Mouse (Mus musculus) common myeloid progenitor, adult 5-6 weeks (primary cell): ENCODE measurements at regions not wholly inside any gene's neighbourhood (a gene's known extent, or its start where the extent isn't known, plus 50 kb on each side); places are given as distances from the start of the nearest gene placed in this dataset.

Experiments used
- ATAC-seq: replicated peaks from 2 replicates; pipeline ENCODE4 v1.8.0; 2016; ENCODE audit warnings: low read depth, mild to moderate bottlenecking, moderate TSS enrichment, inconsistent platforms; ENCODE audit not compliant: poor library complexity, severe bottlenecking

DNA sequence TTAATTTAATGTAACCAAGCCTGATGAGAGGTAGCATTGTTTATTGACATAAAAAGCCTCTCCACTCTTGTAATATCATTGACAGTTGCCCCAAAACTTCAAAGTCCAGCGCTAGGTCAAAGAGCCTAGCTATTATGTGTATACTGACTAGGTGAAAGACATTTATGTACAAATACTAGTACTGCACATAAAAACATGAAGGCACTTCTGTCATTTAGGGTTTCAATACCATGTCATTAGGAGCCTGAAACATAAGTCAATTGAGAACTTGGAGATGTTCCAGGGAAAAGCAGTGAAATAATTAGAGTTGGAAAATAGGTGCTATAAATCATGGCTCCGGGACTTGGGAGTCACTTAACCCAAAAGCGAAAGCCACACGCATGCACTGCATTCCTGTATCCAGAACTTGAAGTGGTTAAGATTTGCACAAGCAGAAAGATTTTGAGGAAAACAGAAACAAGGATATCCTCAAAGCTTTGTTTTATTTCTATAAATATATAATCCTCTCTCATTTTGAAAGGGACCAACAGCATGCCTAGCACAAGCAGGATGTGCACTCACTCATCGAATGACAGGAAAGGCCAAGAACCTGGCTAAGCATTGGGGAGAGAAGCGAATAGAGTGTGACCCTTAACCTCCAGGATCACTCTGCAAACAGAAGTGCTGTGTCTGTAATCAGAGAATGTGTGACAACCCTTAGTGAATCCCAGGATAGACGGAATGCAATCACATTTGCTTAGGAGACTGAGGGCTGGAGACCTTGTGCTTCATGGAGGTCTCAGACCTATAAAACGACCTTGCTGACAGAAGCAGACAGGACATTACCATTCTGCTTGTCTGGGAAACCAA lies 176.3 kb upstream of the Crim1 start:
- no peak for ATAC-seq

DNA sequence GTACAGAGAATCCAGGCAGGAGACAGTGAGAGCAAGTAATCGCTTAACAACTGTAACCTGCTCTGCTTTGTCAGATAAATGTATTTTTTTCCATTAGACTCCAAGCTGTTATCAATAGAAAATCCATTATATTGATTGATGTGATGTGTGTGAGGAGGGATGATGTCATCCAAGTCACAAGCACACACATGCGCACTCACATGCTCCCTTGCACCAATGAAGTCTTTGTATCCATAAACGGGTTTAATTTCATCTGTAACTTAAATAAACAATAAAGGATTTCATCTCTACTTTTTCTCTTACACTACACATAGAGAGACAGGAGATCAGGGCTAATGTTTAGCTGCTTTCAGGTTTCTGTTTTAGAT lies 175.7 kb upstream of the Crim1 start:
- no peak for ATAC-seq

DNA sequence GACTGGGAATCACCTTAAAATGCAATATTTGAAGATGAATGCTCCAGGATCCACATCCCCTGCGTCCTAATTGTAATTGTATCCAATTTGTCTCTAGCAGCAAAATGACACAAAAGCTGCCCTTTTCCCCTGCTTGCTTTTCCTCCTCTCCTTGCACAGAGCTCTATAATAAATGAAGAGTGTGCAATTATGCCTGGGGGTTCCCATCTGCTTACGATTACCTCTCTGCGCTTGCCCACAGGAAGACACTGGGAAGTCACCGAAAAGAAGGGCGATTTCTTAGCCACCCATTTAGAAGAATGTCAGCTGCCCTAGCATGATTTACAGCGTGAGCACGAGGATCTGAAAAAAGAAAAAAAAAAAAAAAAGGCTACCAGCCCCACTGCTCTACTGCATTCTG lies 174.8 kb upstream of the Crim1 start:
- no peak for ATAC-seq

DNA sequence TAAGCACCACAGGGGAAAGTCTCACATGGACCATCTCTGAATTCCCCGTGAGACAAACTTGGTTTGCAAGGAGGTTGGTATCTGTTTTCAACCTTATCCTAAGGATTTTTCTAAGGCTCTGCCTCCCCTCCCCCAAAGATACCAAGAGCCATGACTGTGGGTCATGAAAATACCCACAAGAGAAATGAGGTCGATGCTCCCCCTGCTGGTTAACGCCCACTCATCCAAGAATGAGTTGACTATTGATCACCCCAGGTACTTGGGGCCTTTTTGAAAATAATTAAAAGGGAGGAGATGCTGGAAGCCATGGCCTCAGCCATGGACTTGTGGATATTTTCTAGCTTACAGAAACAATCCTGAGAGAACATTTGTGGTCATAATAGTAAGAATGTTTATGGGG lies 164.4 kb upstream of the Crim1 start:
- no peak for ATAC-seq

DNA sequence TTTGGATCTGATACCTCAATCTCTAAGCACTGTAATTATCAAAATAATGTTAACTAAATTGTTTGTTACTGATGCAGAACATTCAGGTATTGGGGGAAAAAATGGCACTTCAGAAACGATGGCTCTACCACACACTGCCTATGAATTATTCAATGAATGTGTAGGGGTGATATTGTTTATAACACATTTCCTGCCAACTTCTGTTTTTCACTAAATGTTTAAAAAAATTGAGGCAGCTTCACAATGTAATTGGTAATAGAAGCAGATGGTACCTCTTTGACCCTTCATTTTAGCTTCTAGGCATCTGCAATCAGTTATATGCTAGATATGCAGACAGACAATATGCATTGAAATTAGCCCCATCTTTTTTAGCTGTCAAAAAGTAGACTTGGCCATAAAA lies 159.7 kb upstream of the Crim1 start:
- ATAC-seq = no peak

DNA sequence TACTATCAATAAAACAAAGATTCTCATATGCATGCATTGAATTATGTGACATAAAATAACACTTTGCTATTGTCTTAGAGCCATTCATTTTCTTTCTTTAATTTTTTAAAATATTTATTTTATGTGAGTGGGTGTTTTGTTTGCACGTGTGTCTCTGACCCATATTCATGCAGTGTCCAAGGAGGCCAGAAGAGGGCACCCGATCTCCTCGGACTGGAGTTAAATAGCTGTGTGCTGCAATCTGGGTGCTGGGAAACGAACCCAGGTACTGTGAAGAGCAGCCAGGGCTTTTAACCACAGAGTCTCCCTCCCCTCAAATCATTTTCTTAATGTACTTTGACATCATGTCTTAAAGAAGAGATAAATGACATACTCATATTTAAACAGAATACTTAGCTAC lies 158.8 kb upstream of the Crim1 start:
- no peak for ATAC-seq

DNA sequence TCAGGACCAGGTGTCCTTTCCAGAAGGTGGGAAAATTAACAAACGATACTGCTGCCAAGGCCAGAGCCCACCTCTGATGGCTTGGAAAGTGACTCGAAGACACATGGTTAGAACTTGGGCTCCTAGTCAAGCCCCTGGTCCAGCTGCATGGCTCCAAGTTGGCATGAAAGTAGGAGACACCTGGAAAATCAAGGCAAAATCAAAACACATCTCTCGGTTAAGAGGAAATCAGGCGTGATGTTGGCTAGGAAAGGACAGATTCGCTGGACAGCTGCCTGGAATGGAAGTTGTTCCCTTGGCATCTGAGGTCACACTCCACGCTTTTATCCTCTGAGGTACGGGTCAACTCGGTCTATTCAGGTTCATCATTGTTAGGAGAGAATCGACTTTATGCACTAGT lies 150.3 kb upstream of the Crim1 start:
- no peak for ATAC-seq

DNA sequence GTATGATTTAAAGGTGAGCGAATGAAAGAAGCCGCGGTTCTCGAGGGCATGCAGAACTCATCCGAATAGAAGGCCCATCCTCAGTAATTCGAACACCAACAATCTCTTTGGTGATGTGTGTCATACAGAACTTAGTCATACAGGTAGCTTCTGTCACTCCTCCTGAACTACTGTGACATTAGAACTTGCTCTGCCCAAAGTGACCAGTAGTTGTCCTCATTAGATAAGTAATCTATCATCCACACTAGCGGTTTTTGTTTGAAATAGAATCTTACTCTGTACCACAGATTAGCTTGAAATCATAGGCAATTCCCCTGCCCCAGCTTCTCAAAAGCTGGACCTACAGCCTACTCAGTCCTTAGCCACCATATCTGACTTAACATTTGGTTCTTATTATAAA lies 149.8 kb upstream of the Crim1 start:
- peak; percentile 65 for ATAC-seq

DNA sequence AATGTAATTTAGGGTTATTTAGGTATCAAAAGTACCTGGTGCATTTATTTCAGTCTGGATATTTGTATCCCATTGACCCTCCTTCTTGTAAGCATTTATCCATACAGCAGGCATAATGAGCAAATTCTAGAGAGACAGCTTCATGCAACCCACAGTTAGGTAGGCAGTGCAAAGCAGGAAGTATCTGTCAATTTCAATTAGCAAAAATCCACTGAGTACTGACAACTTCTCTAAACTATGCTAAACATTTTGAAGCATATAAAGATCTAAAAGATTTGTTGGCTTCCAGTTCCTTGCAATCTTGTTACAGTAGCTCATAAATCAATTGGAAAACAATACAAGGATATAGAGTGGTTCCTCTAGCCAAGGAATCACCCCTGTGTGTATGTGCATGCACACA lies 124.2 kb upstream of the Crim1 start:
- 0 out of 2 replicates have a peak, but pooled peaks have one; percentile 25 for ATAC-seq

DNA sequence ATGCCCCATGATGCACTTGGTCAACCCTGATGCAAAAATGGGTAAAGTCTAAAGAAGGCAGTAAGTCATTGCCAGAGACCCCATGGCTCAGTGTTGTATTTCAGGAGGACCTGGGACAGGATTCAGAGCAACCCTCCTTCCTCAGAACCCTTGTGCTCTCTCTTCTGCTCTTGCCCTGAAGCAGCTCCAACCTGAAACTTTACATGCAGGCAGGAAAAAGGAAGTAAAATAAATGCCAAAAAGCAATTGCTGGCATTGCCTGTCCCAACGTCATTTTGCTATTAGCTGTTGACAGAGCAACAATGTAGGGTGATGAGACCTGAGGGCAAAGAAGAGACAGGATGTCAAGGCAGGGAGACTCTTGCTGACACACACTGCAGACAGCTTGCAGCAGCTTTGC lies 121.7 kb upstream of the Crim1 start:
- peak; percentile 69 for ATAC-seq

DNA sequence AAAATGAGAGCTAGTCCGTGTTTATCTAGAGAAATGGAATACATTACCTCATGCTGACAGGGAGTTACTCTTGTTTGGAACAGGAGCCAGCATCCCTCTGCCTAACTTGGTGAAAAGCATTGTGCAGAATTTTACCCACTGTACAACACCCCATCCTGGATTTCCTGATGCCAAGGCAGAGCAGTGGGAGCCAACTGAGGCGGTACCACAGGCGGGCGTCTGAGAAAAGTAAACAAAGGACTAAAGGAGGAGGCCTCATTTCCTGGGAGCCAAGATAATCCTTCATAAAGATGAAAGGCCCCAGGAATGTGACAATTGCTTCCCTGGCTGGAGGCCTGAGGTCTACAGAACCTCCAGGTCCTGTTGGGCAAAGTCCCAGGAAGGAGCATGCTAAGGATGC lies 115.6 kb upstream of the Crim1 start:
- no peak for ATAC-seq

DNA sequence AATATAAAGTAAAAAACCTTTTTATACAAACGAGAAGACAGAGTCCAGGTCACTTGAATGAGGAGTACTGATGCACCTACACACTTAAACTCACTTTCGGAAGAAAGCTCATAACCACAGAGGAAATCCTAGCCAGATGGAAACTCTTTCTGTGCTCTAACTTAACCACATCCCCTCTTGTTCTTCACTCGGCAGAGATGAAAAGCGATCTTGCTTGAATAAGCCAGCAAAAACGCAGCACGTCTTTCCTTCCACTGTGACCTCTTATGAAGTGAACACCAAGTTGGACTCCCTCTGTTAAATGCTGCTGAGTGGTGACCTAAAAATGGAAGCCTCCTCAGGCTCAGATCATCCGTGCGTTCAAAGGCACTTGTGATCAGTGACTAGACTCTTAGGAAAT lies 113.1 kb upstream of the Crim1 start:
- peak; percentile 97 for ATAC-seq

DNA sequence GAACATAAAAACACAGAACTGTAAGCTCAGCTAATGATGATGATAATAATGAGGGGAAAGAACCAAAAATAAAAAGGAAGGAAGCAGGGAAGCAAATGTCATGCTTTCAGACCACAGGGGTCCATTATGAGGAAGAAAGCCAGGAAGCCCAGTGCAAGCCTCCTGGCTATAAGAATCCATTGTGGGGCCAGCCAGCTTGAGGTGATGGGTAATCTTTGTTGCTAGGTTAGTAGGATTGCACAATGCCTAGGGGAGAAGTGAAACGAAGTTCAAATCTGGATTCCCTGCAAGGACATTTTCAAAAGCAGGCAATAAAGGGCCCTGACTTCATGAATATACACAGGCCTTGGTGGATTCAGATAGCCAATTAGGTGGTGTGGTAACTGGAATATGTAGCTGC lies 102.3 kb upstream of the Crim1 start:
- ATAC-seq = peak; percentile 98

DNA sequence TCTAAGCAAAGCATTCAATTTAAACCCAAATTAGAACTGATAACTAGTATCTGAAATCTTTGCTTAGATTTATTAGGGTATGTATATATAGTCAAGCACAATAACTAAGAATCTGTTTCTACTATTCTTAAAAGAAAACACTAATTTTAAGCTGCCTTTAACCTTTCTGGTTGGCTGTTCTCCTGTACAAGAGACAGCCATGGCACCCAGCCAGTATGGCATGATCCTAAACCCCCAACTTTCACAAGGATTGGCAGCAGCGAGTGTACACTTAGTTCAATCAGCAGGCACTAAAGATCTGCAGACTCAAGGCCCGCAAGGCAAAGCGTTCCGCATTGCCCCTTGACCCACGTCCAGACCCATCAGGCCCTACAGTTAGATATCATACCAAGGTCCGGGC lies 91.3 kb upstream of the Crim1 start:
- no peak for ATAC-seq

DNA sequence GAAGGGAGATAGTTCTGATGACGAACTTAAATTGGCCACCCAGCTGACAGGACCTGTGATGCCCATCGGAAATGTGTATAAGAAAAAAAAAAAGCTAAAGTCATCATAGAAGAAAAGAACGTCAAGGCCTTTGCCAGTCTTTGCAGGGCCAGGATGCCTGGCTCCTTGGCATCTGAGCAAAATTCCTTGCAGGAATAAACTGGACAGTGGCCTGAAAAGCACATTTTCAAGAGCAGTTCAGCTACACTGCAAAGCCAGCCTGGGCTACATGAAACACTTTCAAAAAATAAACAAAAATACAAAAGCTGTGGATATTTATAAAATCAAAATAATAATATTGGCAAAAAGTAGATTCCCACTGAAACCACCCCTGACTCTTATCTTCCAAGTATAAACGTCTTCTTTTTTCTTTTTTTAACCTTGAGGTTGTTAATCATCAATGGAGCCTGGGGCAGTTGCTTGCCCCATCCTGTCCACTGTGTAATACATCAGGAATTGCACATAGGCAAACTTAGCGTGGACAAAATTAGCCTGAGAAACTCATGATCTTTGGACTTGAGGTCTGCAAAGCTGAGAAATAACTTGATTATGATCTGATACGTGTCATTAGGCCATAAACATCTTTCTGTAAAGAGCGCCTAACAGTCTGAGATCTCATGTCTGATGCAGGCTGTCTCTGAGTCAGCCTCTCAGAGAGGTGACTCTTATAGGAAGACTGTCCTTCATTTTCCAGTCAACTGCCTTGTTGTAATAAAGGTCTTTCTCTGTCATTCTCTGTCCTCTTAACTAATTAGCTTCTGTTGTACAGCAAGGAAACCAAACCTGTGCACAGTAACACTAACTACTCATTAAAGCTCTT lies 90.5 kb upstream of the Crim1 start:
- no peak for ATAC-seq

DNA sequence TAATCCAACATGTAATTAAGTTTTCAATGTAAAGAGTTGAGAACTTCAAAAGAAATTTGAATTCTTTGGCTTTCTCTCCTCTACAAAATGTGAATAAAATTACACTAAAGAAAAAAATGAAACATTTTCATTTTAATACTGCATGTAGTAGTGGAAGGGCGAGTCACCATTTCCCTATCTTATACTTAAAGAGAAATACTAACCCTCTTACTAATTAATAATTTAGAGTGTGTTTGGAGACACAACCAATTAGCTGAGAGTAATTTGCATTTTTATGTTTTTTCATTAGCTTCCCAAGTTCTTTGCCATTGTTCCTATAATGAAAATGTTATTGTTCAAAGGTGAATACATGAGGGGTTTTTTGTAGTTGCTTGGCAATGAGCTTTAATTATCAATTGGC lies 67.9 kb upstream of the Crim1 start:
- ATAC-seq = no peak

DNA sequence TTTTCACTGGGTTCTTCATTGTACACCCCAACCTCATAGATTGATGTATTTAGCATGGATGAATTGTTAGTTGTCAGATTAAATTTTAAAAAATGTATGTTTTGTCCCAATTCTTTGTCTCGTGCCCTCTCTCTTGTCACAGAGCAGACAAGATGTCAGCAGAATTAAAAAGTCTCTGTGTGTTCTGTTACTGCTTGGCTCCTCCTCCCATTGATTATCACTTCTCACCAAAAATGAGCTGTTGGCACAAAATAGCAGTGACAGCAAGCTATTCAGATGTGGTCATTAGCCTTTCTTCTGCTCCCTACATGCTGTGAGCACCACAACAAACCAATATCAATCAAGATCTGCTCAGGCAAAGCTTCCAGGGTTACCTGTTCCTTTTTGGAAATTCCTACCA lies 62.1 kb upstream of the Crim1 start:
- ATAC-seq = no peak

DNA sequence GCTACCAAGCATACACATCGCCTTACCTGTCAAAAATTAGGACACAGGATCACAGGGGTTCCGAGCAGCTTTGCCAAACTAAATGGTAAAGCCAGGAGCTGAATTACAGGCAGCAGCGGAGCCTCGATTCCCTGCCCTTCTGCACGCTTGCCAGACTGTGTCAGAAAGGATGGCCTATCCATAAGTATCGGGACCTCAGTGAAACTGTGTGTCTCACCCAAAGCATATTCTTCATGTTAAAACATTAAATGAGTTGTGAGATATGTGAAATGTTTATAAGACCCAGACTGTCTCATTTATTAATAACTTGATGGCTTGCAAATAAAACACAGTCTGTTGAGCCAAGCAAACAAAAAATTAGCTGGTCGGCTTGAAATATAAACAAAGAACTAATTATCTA lies 59.4 kb upstream of the Crim1 start:
- no peak for ATAC-seq

DNA sequence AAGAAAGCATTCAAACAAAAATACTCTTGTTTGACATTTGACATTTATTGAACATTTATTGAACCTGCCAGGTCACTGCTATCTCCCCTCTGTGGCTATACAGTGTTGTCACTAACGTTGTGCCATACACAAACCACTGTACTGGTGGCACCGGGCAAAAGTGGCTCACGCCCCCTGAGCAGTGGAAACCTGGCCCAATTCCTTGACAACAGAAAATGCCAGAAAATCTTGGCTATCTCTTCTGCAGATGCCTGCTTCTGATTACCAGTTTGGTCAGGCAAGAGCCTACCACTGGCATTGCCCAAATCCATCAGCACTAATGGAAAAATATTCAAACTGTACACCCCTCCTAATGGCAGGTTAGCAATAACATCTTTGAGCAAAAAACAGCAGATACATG lies 58.9 kb upstream of the Crim1 start:
- no peak for ATAC-seq

DNA sequence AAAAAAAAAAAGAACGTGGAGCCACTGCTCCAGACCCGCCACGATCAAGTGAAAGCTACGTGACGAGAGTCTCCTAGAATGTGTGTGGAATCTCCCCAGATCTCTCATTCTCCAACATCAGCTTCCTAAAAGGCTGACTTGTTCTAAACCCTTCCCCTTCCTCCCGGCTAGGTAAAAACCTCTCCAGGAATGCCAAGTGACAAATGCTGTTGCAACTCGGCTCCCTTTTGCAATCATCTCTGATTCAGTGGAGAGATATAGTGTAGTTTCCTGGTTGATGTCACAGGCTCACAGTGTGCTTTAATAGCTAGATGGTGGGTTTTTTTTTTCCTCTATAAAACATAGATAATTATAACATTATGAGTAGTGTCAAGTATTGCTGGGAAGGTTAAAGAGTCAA lies 57.6 kb upstream of the Crim1 start:
- ATAC-seq = no peak

DNA sequence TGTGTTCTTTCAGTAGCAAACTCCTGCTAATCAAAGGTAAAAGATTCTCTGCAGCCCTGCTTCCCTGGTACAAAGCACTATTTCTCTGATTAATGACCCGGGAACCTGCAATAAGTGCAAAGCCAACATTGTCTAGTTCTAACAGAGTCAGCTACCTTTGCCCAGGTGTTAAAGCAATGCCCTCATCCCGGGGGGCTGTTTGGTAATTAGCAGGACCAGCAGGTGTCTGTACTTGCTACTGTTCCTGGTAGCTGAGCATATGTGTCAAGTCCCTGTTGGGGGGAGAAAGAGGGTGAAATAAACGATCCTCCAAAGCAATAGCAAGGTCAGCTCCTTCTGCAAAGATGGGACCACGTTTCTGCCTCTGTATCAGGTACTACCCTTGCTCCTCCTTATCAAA lies 54.7 kb upstream of the Crim1 start:
- no peak for ATAC-seq
